ENCODE assay signal across 9 mouse cellular contexts in the genomic region with DNA sequence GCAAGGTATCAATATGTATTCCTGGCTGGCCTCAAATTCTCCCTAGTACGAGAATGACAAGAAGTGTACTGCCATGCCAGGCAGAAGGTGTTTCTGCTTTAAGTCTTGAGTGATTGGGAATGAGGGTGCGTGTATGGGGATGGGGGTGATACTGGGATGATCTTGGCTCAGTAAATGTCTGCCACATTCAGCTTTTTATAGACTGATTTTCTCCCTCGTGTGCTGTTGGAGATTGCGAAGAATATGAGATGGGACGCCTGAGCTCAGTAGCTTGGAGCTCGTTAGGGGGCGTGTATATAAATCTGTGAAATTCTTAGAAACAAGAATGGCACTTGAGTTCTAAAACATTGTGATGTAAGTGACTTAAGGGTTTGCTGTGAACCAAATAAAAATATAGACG. TPM values are rescaled to one million over a fixed set of nuclear protein-coding genes. Genes with fewer than 3 reads are reported as not detected.
A peak's percentile ranks its signal among the peaks of the same experiment; 100 is the strongest.
DNase-seq lines count a peak whose midpoint lies in the region; ATAC-seq and TF ChIP-seq lines count a peak whose summit lies in the region.
"Not testable (repeated sequence)": the region's sequence is repeated elsewhere in the genome, so short reads cannot be mapped to it uniquely, and the experiment has no call there.
"Had no signal": no experiment of that assay in that cellular context is flagged by ENCODE, and none has a peak within 500 bp of the region (broad histone marks: within the 10 kb centered on the region; RNA-seq: fewer than 3 reads in every experiment).

No protein-coding gene starts in this region.

- not testable (repeated sequence) for H3K36me3 ChIP-seq in forebrain, embryonic 13.5 days (ENCODE audit: poor library complexity, severe bottlenecking); forebrain, embryonic 14.5 days (ENCODE audit: control insufficient read depth, insufficient read depth, low read length); forebrain, embryonic 15.5 days; forebrain, embryonic 16.5 days (ENCODE audit: control insufficient read depth, insufficient read depth); forebrain, postnatal 0 days (ENCODE audit: insufficient read depth)

- H3K9ac ChIP-seq in forebrain, embryonic 13.5 days; forebrain, embryonic 14.5 days (ENCODE audit: low read length); forebrain, embryonic 15.5 days (replicated peaks); forebrain, embryonic 16.5 days (replicated peaks; ENCODE audit: low read depth, low read length); forebrain, postnatal 0 days: not testable (repeated sequence)

- TF ChIP-seq POLR2A in brain, embryonic 14.5 days (IDR thresholded peaks at IDR 0.05; ENCODE audit: borderline replicate concordance, extremely low read depth, insufficient read depth, insufficient read length, poor library complexity, severe bottlenecking) = not testable (repeated sequence)

- ATAC-seq in forebrain, embryonic 13.5 days = peak; percentile 36; the same call in 1 of the 2 replicates
- ATAC-seq in forebrain, embryonic 14.5 days = peak; percentile 44; the same call in 1 of the 2 replicates
- ATAC-seq in forebrain, embryonic 15.5 days (replicated peaks) = peak; percentile 39; the same call in 1 of the 2 replicates
- ATAC-seq in forebrain, embryonic 16.5 days = peak; percentile 65
- ATAC-seq in forebrain, postnatal 0 days = peak; percentile 74

- DNase-seq in brain, embryonic 14.5 days (ENCODE audit: low read depth) = peak; percentile 31
- DNase-seq in forebrain, embryonic 14.5 days (ENCODE audit: low spot score) = peak; percentile 32
- DNase-seq in forebrain, postnatal 0 days = not testable (repeated sequence)

- H3K9me3 ChIP-seq in forebrain, embryonic 13.5 days (replicated peaks); forebrain, embryonic 14.5 days (replicated peaks; ENCODE audit: control insufficient read depth, low read length); forebrain, embryonic 15.5 days; forebrain, embryonic 16.5 days (ENCODE audit: control insufficient read depth, low read length); forebrain, postnatal 0 days (ENCODE audit: low read length): not testable (repeated sequence)

- H3K27me3 ChIP-seq in forebrain, embryonic 13.5 days; forebrain, embryonic 14.5 days (replicated peaks; ENCODE audit: control insufficient read depth, insufficient read depth, low read length); forebrain, embryonic 15.5 days; forebrain, embryonic 16.5 days (replicated peaks; ENCODE audit: control insufficient read depth, insufficient read depth, low read length); forebrain, postnatal 0 days (ENCODE audit: insufficient read depth, low read length): not testable (repeated sequence)

- WGBS in forebrain, embryonic 13.5 days = 75% methylated on average over 8 of the region's 8 CpGs
- WGBS in forebrain, embryonic 14.5 days = 70% methylated on average over 8 of the region's 8 CpGs
- WGBS in forebrain, embryonic 15.5 days = 58% methylated on average over 8 of the region's 8 CpGs
- 58% methylated on average over 8 of the region's 8 CpGs for WGBS in forebrain, embryonic 16.5 days
- WGBS in forebrain, postnatal 0 days = 57% methylated on average over 8 of the region's 8 CpGs

- H3K4me2 ChIP-seq in forebrain, embryonic 13.5 days; forebrain, embryonic 14.5 days (ENCODE audit: low read length); forebrain, embryonic 15.5 days (replicated peaks); forebrain, embryonic 16.5 days (ENCODE audit: low read length); forebrain, postnatal 0 days (ENCODE audit: low read depth): not testable (repeated sequence)

- not testable (repeated sequence) for H3K27ac ChIP-seq in forebrain, embryonic 13.5 days; forebrain, postnatal 0 days (ENCODE audit: low read depth, low read length)
- peak overlapping the region; percentile 39; the same call in 1 of the 2 replicates for H3K27ac ChIP-seq in forebrain, embryonic 14.5 days (ENCODE audit: low read depth, low read length)
- H3K27ac ChIP-seq in forebrain, embryonic 15.5 days (replicated peaks) = peak overlapping the region; percentile 69
- peak overlapping the region; percentile 69 for H3K27ac ChIP-seq in forebrain, embryonic 16.5 days (ENCODE audit: low read length)

- not testable (repeated sequence) for H3K4me3 ChIP-seq in forebrain, embryonic 13.5 days; forebrain, embryonic 14.5 days (ENCODE audit: low read depth, low read length); forebrain, embryonic 15.5 days; forebrain, embryonic 16.5 days (replicated peaks; ENCODE audit: low read length); forebrain, postnatal 0 days (ENCODE audit: low read depth, low read length)

- not testable (repeated sequence) for TF ChIP-seq CTCF in brain, embryonic 14.5 days (IDR thresholded peaks at IDR 0.05; ENCODE audit: borderline replicate concordance, extremely low read depth, insufficient read depth, insufficient read length); forebrain, postnatal 0 days (IDR thresholded peaks at IDR 0.05; ENCODE audit: low read depth)

- peaks cover 10% of the 10 kb centered on the region for H3K4me1 ChIP-seq in forebrain, embryonic 13.5 days
- H3K4me1 ChIP-seq in forebrain, embryonic 14.5 days (ENCODE audit: control insufficient read depth, insufficient read depth, low read length); forebrain, embryonic 16.5 days (replicated peaks; ENCODE audit: control insufficient read depth, insufficient read depth, low read length); forebrain, postnatal 0 days (ENCODE audit: insufficient read depth): not testable (repeated sequence)
- H3K4me1 ChIP-seq in forebrain, embryonic 15.5 days = peaks cover 14% of the 10 kb centered on the region

RNA-seq across cellular contexts. Expression of a gene that starts 38.1 kb away (rescaled TPM):
- 6.5 and 9.4 TPM in 2 replicates for polyA plus RNA-seq in brain, embryonic 14.5 days (2012; rRNA removed)
- polyA plus RNA-seq in forebrain, embryonic 13.5 days (2015; fragmentation: Nextera tagmentation; extraction: Ambion mirVana) = 3.7 and 3.8 TPM in 2 replicates
- 10.8 and 14.3 TPM in 2 replicates for polyA plus RNA-seq in forebrain, embryonic 14.5 days (2014; fragmentation: Nextera tagmentation; extraction: Ambion mirVana)
- 12.3 and 14.7 TPM in 2 replicates for polyA plus RNA-seq in forebrain, embryonic 15.5 days (2015; fragmentation: Nextera tagmentation; extraction: Ambion mirVana)
- 14.2 and 16.1 TPM in 2 replicates for polyA plus RNA-seq in forebrain, embryonic 16.5 days (2015; fragmentation: Nextera tagmentation; extraction: Ambion mirVana)
- total RNA-seq in forebrain, postnatal 0 days (2014; rRNA removed) = 15.0 and 29.2 TPM in 2 replicates
- 11.4 and 11.7 TPM in 2 replicates for polyA plus RNA-seq in forebrain, postnatal 0 days (2015; fragmentation: Nextera tagmentation; extraction: Ambion mirVana)
- total RNA-seq: adrenal gland, adult 8-10 months; adrenal gland, postnatal 25 days had no signal
- polyA plus RNA-seq: G1E had no signal
